Mouse (Mus musculus): ENCODE results near the gene Bcar1.
A peak's percentile ranks its signal among the peaks of the same experiment; 100 is the strongest.

Bcar1 gene

GRCm38 (mm10) chr8:111678848-111679247, 64.8 kb downstream of the Bcar1 start:
- no peak for DNase-seq (ENCODE audit: low spot score)

- peak; percentile 44 for DNase-seq (ENCODE audit: low spot score)
These were observed 65.5 kb downstream of the Bcar1 start for GRCm38 (mm10) chr8:111678111-111678510.

GRCm38 (mm10) chr8:111676237-111676636, 67.4 kb downstream of the Bcar1 start:
- DNase-seq (ENCODE audit: low spot score) = peak; percentile 13

GRCm38 (mm10) chr8:111666751-111667150, 76.9 kb downstream of the Bcar1 start:
- DNase-seq (ENCODE audit: low spot score) = no peak

- peak; percentile 26 for DNase-seq (ENCODE audit: low spot score)
These were observed 81.1 kb downstream of the Bcar1 start for GRCm38 (mm10) chr8:111662473-111662872.

All from T-cell, adult 2 months (primary cell).